Mouse (Mus musculus) adrenal gland, adult 10 weeks (tissue): ENCODE measurements around the gene Vmn1r11. TPM values are rescaled to one million over a fixed set of nuclear protein-coding genes. Genes with fewer than 3 reads are reported as not detected.

ENCODE experiments used
- polyA plus RNA-seq: library from polyadenylated mRNA; stranded (reverse); fragments of 350-450 nt; fragmentation: Illumina TruSeq; extraction: RNeasy Lipid Tissue Mini Kit (QIAGEN cat#74804); gene quantifications from one replicate; pipeline ENCODE4 v1.2.3, GENCODE M21; 2014; ENCODE audit warnings: low read depth, low replicate concordance

The Vmn1r11 gene
- not detected for polyA plus RNA-seq

DNA sequence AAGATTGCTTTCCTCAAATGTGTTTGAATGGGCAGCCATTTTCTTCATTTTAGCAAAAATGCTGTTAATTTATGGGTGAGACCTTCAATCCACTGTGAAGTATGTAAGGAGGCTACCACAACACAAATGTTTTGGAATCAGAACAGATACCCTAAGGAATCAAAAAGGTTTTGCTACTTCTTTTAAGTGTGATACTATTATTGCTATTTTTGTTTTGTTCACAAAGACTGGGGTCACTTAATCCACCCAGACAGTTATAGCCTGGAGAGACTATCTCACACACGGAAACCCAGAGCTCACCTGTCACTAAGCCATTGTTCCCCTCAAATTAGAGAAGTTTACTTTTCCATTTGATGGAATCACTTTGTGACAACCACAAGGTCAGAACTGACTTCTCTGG lies at the start of gene Vmn1r11:
Gene Vmn1r11, plus strand, starts transcription at position 301 of the 400 bp plus-strand sequence.

DNA sequence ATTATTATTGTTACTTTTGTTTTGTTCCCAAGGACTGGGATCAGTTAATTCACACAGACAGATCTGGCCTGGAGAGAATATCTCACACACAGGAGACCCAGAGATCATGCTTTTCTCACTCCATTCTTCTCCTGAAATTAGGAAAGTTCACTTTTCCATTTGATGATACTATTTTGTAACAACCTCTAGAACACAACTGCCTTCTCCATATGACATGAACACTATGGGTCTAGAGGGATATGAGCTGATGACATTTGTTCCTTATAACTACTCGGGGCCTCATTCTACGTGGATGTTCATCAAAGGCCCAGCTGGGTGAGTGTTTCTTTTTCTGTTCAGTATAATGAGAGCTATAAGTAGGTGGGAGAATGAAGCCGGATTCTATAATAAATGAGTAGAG lies 24.1 kb upstream of the Vmn1r11 start, which contains the start of gene Vmn1r10:
Gene Vmn1r10, plus strand, starts transcription at position 301 of the 400 bp plus-strand sequence.

DNA sequence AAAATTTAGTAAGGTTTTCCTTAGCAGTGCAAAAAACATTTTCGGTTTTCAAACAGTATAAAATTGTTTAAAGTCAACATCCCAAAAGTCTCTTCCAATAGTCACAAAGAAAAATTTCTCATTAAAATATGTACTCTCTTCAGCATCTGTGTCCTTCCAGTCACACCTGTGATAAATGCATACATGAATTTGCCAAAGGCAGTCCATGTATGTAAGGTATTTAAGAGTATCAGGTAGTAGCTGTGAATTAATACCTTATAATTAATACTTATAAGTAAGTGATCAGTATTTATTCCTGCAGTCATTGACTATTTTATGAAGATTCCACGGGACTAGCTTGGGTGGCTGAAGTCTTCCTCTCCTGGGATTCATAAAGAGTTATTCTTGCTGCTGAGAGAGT lies 23.4 kb downstream of the Vmn1r11 start, which contains the start of gene Vmn1r12:
Gene Vmn1r12, plus strand, starts transcription at position 301 of the 400 bp plus-strand sequence.

Other genes starting within 250 kb of the Vmn1r11 start
- 80.4 TPM for gene Nt5c3, start 209.5 kb upstream of the Vmn1r11 start, polyA plus RNA-seq
- 0.41 TPM for gene Vmn1r4, start 209.4 kb upstream of the Vmn1r11 start, polyA plus RNA-seq
- gene Vmn1r5, start 163.2 kb upstream of the Vmn1r11 start, polyA plus RNA-seq = not detected
- gene Vmn1r6, start 136.2 kb upstream of the Vmn1r11 start, polyA plus RNA-seq = not detected
- gene Vmn1r7, start 108.1 kb upstream of the Vmn1r11 start, polyA plus RNA-seq = not detected
- not detected for gene Vmn1r8, start 101.2 kb upstream of the Vmn1r11 start, polyA plus RNA-seq
- not detected for gene Vmn1r9, start 66.7 kb upstream of the Vmn1r11 start, polyA plus RNA-seq
- gene Vmn1r10, start 24.0 kb upstream of the Vmn1r11 start, polyA plus RNA-seq = not detected
- gene Vmn1r12, start 23.5 kb downstream of the Vmn1r11 start, polyA plus RNA-seq = not detected
- not detected for gene Vmn1r13, start 69.8 kb downstream of the Vmn1r11 start, polyA plus RNA-seq
- gene Vmn1r14, start 98.2 kb downstream of the Vmn1r11 start, polyA plus RNA-seq = not detected
- gene Vmn1r15, start 124.5 kb downstream of the Vmn1r11 start, polyA plus RNA-seq = not detected
- not detected for gene Vmn1r16, start 196.0 kb downstream of the Vmn1r11 start, polyA plus RNA-seq
- not detected for gene Vmn1r17, start 230.3 kb downstream of the Vmn1r11 start, polyA plus RNA-seq